Mouse (Mus musculus) bone marrow, adult 2 months (tissue): ENCODE results near the gene Pappa2.

Source experiments
- CTCF ChIP-seq: fragments of 200-500 bp; IDR thresholded peaks from 2 replicates; pipeline ENCODE4 v1.5.1; 2011; ENCODE audit warnings: low read length, control low read depth; ENCODE audit not compliant: control insufficient read depth, insufficient read depth
- POLR2A ChIP-seq: fragments of 200-500 bp; IDR thresholded peaks from 2 replicates; pipeline ENCODE4 v1.6.1; 2011; ENCODE audit warnings: low read depth, mild to moderate bottlenecking, control low read depth, low read length, borderline replicate concordance; ENCODE audit not compliant: control insufficient read depth

DNA sequence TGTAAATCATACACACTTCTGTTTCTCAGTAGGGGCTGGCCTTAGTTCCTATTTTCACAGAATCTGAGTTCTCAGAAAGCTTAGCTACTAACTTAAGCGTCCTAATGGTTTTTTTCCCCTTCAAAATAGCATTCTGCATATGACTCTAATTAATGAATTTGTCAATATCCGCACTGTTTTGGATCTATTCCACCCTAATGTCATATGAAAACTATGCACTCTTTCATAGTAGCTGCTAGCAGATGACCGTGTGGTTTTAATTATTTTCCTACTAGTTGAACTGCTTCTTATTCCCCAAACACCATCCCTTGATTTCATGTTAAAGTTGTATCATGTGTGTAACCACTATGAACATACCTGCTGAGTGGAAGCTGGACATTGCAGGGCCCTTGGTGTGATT is 314.3 kb downstream of the Pappa2 start:
- TF ChIP-seq POLR2A (no peak), CTCF (no peak)
